Mouse (Mus musculus) embryo, embryonic 10.5 days (tissue): ENCODE measurements at regions not wholly inside any gene's neighbourhood (a gene's known extent, or its start where the extent isn't known, plus 50 kb on each side); places are given as distances from the start of the nearest gene placed in this dataset.

Experiments used
- DNase-seq: peaks from one replicate; pipeline ENCODE4 v3.0.0-alpha.2; 2015; ENCODE audit warnings: low spot score

DNA sequence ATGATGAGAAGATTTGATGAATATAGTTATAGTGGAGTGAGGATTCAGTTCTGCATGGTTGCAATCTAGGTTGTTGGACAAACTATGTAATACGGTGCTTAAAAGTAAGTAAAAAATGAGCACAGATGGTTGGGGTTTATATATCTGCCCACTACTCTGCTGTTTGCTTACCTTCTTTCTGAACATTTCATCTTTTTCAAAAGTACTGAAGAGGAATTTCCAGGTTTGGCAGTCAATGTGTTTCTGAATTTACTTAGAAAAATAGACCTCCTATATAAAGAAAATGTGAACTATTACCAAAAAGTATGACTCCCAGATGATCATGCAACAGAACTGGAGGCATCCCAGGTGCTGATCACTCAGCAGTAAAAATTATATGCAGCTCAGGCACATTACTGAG, 878.3 kb downstream of the Plod2 start:
- no peak for DNase-seq

DNA sequence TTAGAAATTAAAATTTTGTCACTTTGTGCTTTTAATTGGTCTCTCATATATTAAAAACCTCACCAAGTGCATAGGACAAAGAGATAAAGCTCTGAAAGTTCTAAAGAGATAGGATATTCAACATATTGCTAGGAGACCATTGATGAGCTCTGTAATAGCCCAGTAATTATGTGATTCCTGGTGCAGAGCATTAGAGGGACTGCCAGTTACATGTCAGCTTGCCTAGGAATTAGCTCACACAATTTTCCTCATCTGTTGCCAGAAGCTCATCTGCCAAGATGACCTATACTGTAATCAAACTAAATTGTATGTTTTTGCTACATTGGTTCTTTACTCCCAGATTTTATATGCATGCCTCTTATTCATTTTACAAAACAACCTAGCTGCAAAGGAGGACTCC, 890.3 kb downstream of the Plod2 start:
- no peak for DNase-seq

DNA sequence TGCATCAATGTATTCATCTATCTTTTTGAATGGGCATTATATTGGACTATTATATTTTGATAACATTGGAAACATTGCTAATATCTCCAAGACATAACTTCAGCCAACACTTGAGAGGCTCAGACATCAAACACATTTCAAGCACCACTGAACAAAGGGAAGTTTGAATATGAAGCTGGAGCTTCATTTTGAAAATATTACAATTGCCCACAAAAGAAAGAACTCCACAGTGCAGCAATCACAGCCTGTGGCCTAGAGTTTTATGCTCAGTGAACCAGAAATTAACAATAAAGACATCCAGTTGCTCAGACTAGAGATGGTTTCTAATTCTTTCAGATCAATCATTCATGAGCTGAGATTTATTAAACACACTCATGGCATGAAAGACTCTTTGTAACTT, 916.7 kb downstream of the Plod2 start:
- peak; percentile 21 for DNase-seq
